Mouse (Mus musculus) stomach, embryonic 16.5 days (tissue): ENCODE measurements around the gene Cntnap5a. TPM values are rescaled to one million over a fixed set of nuclear protein-coding genes. Genes with fewer than 3 reads are reported as not detected.

Experiments
- ATAC-seq: fragments of 200-750 bp; cut with Nextera tagmentation; 2 replicates; pipeline ENCODE4 v1.8.0; 2017; ENCODE audit warnings: moderate number of reproducible peaks, moderate TSS enrichment; ENCODE audit not compliant: insufficient read depth, low FRiP score
- H3K27ac ChIP-seq: fragments of 300-500 bp; sonication (generic); 2 replicates; pipeline ENCODE4 v1.5.1; 2014; ENCODE audit warnings: low read length
- H3K27me3 ChIP-seq: fragments of 300-500 bp; sonication (generic); 2 replicates; pipeline ENCODE4 v1.6.1; 2014; ENCODE audit warnings: low read length, control low read depth, mixed read lengths; ENCODE audit not compliant: control insufficient read depth, insufficient read depth
- H3K36me3 ChIP-seq: fragments of 300-500 bp; sonication (generic); 2 replicates; pipeline ENCODE4 v1.6.1; 2014; ENCODE audit warnings: low read length; ENCODE audit not compliant: control insufficient read depth, insufficient read depth
- H3K4me1 ChIP-seq: fragments of 300-500 bp; sonication (generic); 2 replicates; pipeline ENCODE4 v1.6.1; 2014; ENCODE audit warnings: low read length, control low read depth, mixed read lengths; ENCODE audit not compliant: control insufficient read depth, insufficient read depth
- H3K4me2 ChIP-seq: fragments of 300-500 bp; sonication (generic); 2 replicates; pipeline ENCODE4 v1.6.1; 2014; ENCODE audit warnings: low read depth, low read length, mixed read lengths
- H3K4me3 ChIP-seq: fragments of 300-500 bp; sonication (generic); replicated peaks from 2 replicates; pipeline ENCODE4 v1.5.1; 2014; ENCODE audit warnings: mild to moderate bottlenecking, low read length
- H3K9ac ChIP-seq: fragments of 300-500 bp; sonication (generic); 2 replicates; pipeline ENCODE4 v1.6.1; 2014; ENCODE audit warnings: low read length
- H3K9me3 ChIP-seq: fragments of 300-500 bp; sonication (generic); replicated peaks from 2 replicates; pipeline ENCODE4 v1.6.1; 2016; ENCODE audit warnings: low read length, control low read depth; ENCODE audit not compliant: control insufficient read depth
- WGBS: fragments of 180-500 bp; shearing (Covaris S2); extraction: QIAGEN DNeasy Blood & Tissue Kit; methylation state at CpG from one replicate; pipeline ENCODE4 v1.1.7; 2014; 5-methylcytosine and 5-hydroxymethylcytosine counted together
- polyA plus RNA-seq: library from polyadenylated mRNA; unstranded; fragments of >200 nt; fragmentation: Nextera tagmentation; extraction: Ambion mirVana; gene quantifications from 2 replicates; pipeline ENCODE4 v1.2.1, GENCODE M21; 2015

Cntnap5a gene
- polyA plus RNA-seq, 1 experiment from 2014 or later = 0.17 TPM

DNA sequence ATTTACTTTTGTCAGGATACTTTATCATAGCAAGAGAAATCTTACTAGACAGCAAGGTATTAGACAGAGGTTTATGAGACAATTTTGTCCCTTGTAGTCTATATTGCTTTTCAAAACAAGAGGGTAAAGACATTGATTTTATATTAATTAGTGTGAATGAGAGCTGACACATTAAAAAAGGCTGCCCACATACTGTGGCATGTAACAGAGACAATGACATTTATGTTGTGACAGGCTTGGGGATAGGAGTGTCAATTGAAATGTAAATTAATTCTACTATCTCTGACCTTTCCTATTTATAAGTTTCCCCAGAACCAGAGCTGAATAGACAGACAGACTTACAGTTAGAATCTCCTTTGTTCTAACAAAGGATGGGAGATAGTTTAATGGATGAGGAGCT is 596.6 kb downstream of the Cntnap5a start:
- no peak overlapping the region for H3K4me3 ChIP-seq
- no peaks in the 10 kb centered on the region for H3K9me3 ChIP-seq
- no peaks in the 10 kb centered on the region for H3K27me3 ChIP-seq
- no peak overlapping the region for H3K4me2 ChIP-seq
- H3K27ac ChIP-seq = no peak overlapping the region
- no peak overlapping the region for H3K9ac ChIP-seq
- H3K36me3 ChIP-seq = no peaks in the 10 kb centered on the region
- H3K4me1 ChIP-seq = no peaks in the 10 kb centered on the region
- no peak for ATAC-seq

DNA sequence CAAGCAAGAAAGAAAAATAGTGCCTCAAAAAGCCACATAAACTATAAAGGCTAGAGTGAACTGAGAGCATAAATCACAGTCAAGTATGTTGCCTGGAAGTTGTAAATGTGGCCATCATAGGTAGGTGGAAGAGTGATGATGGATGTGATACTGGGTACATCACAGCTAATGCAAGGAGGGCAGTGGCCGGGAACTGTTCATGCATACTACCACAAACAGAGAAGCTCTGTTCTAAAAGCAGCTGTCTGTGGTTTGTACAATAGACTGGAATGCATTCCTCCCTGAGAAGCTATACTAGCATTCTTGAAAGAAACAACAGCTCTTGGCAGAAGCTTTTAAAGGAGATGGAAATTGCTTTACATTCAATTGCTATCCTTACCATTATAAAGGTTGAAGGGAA is 599.4 kb downstream of the Cntnap5a start:
- no peaks in the 10 kb centered on the region for H3K36me3 ChIP-seq
- no peak overlapping the region for H3K4me2 ChIP-seq
- no peaks in the 10 kb centered on the region for H3K4me1 ChIP-seq
- H3K27me3 ChIP-seq = no peaks in the 10 kb centered on the region
- no peak for ATAC-seq
- WGBS = 40% methylated on average over 1 of the region's 1 CpGs
- no peaks in the 10 kb centered on the region for H3K9me3 ChIP-seq
- no peak overlapping the region for H3K4me3 ChIP-seq
- H3K27ac ChIP-seq = no peak overlapping the region
- H3K9ac ChIP-seq = no peak overlapping the region

DNA sequence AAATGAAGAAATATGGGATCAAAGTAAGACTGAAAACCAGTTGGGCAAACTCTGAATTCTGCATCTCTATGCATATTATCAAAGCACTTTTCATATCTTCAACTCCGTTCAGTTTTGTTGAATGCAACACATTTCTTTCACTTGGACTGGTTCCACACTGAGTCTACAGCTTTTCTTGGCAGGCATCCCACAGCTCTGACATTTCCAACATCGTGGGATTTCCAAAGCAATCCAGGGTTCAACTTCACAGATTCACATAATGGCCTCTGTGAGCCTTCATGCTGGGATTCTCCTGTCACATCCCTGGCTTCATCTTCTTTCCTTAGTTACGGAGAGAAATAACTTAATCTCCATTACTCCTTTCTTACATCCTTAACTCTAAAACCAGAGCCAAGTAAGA is 622.0 kb downstream of the Cntnap5a start:
- no peak overlapping the region for H3K27ac ChIP-seq
- no peak overlapping the region for H3K4me3 ChIP-seq
- 0 out of 2 replicates have a peak, but pooled peaks have one; percentile 25 for ATAC-seq

DNA sequence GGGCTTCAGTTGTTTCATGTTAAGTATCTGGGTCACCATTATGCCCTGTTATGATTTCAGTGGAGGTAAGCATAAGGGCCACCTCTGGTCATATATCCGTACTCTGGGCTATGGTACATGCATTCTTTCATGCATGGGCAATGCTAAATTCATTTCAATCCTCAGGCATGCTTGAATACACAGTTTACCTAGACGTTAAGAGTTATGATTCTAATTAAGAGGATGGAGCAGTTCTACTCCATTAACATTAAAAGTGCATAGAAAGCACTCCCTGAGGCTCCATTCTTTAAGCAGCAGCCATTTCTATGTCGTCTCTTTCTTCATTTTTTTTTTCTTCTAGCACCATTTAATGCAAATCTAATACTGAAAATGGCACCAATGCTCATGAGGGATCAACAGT is 627.0 kb downstream of the Cntnap5a start:
- Histone ChIP-seq H3K27ac (no peak overlapping the region), H3K27me3 (no peaks in the 10 kb centered on the region), H3K36me3 (no peaks in the 10 kb centered on the region), H3K9ac (no peak overlapping the region), H3K4me1 (no peaks in the 10 kb centered on the region), H3K4me3 (no peak overlapping the region), H3K9me3 (no peaks in the 10 kb centered on the region), H3K4me2 (no peak overlapping the region)
- no peak for ATAC-seq
- WGBS = 63% methylated on average over 3 of the region's 3 CpGs

More for the DNA sequence above, 622.0 kb downstream of the Cntnap5a start:
- no peaks in the 10 kb centered on the region for H3K27me3 ChIP-seq
- WGBS = 37% methylated on average over 3 of the region's 3 CpGs
- H3K9ac ChIP-seq = no peak overlapping the region
- no peaks in the 10 kb centered on the region for H3K4me1 ChIP-seq
- no peaks in the 10 kb centered on the region for H3K36me3 ChIP-seq
- no peaks in the 10 kb centered on the region for H3K9me3 ChIP-seq
- no peak overlapping the region for H3K4me2 ChIP-seq

DNA sequence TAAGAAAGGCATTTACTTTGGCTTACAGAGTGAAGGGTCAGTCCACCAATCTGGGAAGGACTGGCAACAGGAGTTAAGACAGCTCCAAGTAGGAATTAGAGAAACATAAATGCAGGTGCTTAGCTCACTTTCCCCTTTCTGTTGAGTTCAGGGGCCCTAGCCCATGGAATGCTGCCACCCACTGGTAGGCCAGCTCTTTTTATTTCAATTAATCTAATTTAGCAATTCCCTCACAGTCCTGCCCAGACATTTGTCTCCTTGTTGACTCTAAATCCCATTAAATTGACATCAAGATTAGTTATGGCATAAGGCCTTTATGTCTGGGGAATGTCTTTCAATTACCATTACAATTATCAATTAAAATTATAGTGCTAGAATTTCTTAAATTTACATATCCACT is 628.7 kb downstream of the Cntnap5a start:
- no peak overlapping the region for H3K4me2 ChIP-seq
- no peak for ATAC-seq
- no peak overlapping the region for H3K27ac ChIP-seq
- H3K4me1 ChIP-seq = no peaks in the 10 kb centered on the region
- H3K36me3 ChIP-seq = no peaks in the 10 kb centered on the region
- H3K9ac ChIP-seq = no peak overlapping the region
- H3K9me3 ChIP-seq = no peaks in the 10 kb centered on the region
- no peaks in the 10 kb centered on the region for H3K27me3 ChIP-seq
- H3K4me3 ChIP-seq = no peak overlapping the region

DNA sequence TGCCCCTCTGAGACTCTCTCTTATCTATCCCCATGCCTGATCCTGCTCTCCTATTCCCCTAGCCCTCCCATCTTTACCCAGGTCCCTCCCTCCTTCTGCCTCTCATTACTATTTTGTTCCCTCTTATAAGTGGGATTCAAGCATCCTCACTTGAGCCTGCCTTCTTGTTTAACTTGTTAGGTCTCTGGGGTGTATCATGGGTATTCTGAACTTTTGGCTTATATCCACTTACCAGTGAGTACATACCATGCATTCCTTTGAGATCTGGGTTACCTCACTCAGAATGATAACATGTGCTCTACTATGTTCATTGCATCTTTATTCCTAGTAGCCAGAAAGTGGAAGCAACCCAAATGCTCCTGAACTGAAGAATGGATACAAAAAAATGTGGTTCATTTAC is 639.9 kb downstream of the Cntnap5a start:
- Histone ChIP-seq H3K9ac (no peak overlapping the region), H3K27me3 (no peaks in the 10 kb centered on the region), H3K4me1 (no peaks in the 10 kb centered on the region), H3K4me3 (no peak overlapping the region), H3K4me2 (no peak overlapping the region), H3K36me3 (no peaks in the 10 kb centered on the region), H3K27ac (no peak overlapping the region), H3K9me3 (no peaks in the 10 kb centered on the region)
- no peak for ATAC-seq

DNA sequence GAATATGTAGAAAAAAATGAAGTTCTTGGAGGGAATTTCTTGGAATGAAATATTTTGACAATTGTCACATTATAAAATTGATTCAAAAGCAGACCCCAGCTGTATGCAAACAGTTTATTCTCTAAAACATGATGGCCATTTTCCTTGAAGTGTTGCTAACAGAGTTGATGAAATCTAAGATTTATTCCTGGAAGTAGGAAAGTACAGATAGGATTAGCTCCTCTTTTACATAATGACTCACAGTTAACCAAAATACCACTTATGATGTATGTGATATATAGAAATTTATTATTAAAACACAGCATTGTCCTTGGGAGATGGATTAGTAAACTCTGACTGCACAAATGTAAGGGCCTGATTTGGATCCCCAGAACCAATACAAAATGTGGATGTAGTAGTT is 669.1 kb downstream of the Cntnap5a start:
- Histone ChIP-seq H3K27me3 (no peaks in the 10 kb centered on the region), H3K4me2 (no peak overlapping the region), H3K27ac (no peak overlapping the region), H3K4me3 (no peak overlapping the region), H3K4me1 (no peaks in the 10 kb centered on the region), H3K36me3 (no peaks in the 10 kb centered on the region), H3K9me3 (no peaks in the 10 kb centered on the region), H3K9ac (no peak overlapping the region)
- no peak for ATAC-seq

DNA sequence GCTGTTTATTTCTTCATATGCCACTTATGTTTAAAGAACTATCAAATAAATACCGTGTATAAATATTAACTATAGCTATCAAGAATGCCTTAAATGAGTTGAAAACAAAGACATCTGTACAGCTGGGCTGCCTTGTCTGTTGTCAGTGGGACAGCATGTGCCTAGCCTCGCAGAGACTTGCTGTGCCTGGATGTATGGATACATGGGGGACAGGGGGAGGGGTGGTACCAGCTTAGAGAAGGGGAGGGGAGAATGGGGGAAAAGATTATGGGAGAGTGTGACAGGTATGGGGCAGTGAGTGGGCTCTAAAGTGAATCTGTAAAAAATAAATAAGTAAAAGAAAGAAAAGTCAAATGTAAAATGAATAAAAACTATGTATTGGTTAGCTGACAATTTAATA is 681.0 kb downstream of the Cntnap5a start:
- Histone ChIP-seq H3K9me3 (no peaks in the 10 kb centered on the region), H3K27me3 (no peaks in the 10 kb centered on the region), H3K4me2 (no peak overlapping the region), H3K36me3 (no peaks in the 10 kb centered on the region), H3K27ac (no peak overlapping the region), H3K9ac (no peak overlapping the region), H3K4me3 (no peak overlapping the region), H3K4me1 (no peaks in the 10 kb centered on the region)
- WGBS = 48% methylated on average over 2 of the region's 2 CpGs
- no peak for ATAC-seq

DNA sequence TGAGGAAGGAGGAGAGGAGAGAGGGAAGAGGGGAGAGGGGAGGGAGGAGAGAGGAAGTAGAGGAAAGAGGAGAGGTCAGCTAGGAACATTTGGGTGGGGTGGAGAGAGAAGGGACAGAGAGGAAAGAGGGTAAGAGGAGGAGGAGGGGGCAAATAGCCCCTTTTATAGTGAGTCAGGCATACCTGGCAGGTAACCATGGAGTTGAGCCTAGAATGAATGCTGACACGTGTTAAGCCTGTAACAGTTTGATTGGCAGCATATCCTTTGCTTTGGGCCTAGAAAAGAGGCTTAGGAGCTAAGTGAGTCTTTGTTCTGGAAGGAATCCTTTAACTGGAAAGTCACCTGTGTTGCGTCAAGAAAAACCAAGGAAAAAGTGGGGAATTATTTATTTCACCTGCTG is 681.6 kb downstream of the Cntnap5a start:
- Histone ChIP-seq H3K4me2 (no peak overlapping the region), H3K36me3 (no peaks in the 10 kb centered on the region), H3K9ac (no peak overlapping the region), H3K4me1 (no peaks in the 10 kb centered on the region), H3K27me3 (no peaks in the 10 kb centered on the region), H3K9me3 (no peaks in the 10 kb centered on the region), H3K4me3 (no peak overlapping the region), H3K27ac (no peak overlapping the region)
- no peak for ATAC-seq
- WGBS = 43% methylated on average over 2 of the region's 2 CpGs

DNA sequence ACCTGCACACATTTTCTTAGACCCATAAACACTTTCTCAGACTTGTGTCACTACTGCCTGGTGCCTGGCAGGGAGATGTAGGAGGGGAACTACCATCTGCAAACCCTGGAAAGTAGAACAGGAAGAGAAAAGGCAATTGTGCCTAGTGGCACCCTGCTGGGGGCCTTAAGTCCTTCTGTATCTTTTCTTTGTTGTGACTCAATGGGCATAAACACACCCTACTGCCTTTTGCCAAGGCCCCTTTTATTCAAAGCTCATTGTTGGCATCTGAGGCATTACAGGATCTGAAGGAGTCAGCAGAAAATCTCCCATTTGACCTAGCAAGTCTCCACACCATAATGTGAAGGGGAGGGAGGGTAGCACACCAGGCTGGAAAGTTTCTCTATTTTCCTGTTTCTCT is 682.2 kb downstream of the Cntnap5a start:
- Histone ChIP-seq H3K36me3 (no peaks in the 10 kb centered on the region), H3K9ac (no peak overlapping the region), H3K4me2 (no peak overlapping the region), H3K4me1 (no peaks in the 10 kb centered on the region), H3K4me3 (no peak overlapping the region), H3K27me3 (no peaks in the 10 kb centered on the region), H3K9me3 (no peaks in the 10 kb centered on the region), H3K27ac (no peak overlapping the region)
- ATAC-seq = no peak
